Mouse (Mus musculus) ES-E14 (cell line): ENCODE results near the gene Nppc.

ENCODE experiments used
- MAFK ChIP-seq: IDR thresholded peaks from 2 replicates; pipeline ENCODE4 v1.6.1; 2014; ENCODE audit warnings: mild to moderate bottlenecking, low read depth, low read length, inconsistent platforms; ENCODE audit not compliant: insufficient read depth
- ZC3H11A ChIP-seq: IDR thresholded peaks from 2 replicates; pipeline ENCODE4 v1.6.1; 2012; ENCODE audit warnings: low read depth, mild to moderate bottlenecking, inconsistent platforms, low read length, borderline replicate concordance
- ZNF384 ChIP-seq: IDR thresholded peaks from 2 replicates; pipeline ENCODE4 v1.6.1; 2012; ENCODE audit warnings: low read depth, low read length, inconsistent platforms

DNA sequence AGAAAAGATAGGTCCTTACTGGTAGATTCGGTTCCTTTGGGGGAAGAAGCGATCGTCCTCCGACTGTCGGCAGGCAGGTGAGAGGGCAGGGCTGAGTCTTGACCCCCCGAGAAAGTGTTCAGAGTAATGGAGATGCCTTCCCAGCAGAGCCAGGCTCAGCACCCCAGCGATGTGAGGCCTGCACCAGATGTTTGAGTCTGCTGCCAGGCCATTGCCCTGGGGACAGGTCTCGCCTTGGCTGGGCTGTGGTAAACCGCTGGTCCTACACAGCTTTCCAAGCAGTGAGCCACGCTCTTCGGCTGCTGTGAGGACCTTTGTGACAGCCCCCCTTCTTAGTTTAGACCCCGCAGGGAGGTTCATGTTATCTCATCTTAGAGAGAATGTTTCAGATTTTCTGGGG is 4.8 kb upstream of the Nppc start:
- TF ChIP-seq MAFK (no peak), ZNF384 (no peak), ZC3H11A (no peak)
